In the genomic region with DNA sequence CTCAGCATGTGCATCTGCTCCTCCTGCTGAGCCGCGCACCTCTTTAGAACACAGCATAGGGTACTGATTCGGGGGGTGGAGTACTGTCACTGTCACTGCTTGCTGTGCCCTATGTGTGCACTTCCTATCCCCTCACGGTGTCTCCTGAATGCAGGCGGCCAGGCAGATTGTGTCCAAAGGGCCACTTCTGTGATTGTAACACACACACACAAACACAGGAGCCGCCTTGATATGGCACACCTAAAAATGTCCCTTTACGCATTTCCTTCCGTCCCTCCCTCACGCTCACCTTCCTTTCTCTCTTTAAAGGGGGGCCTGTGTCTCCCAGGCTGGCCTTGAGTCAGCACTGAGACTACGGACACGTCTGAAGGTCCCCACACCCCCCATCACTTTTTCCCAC, we compare ENCODE assay signal across 24 mouse cellular contexts.
DNase-seq lines count a peak whose midpoint lies in the region; ATAC-seq and TF ChIP-seq lines count a peak whose summit lies in the region.
"Had no signal": no experiment of that assay in that cellular context is flagged by ENCODE, and none has a peak within 500 bp of the region (broad histone marks: within the 10 kb centered on the region; RNA-seq: fewer than 3 reads in every experiment).

No protein-coding gene starts in this region.

- no peaks in the 10 kb centered on the region for H3K27me3 ChIP-seq in hindbrain, embryonic 13.5 days
- H3K27me3 ChIP-seq in hindbrain, embryonic 11.5 days (ENCODE audit: control insufficient read depth, insufficient read depth, low read length): no peaks in the 10 kb centered on the region
- H3K27me3 ChIP-seq in midbrain, embryonic 16.5 days (ENCODE audit: control insufficient read depth, insufficient read depth, low read depth, low read length): no peaks in the 10 kb centered on the region
- H3K27me3 ChIP-seq in midbrain, embryonic 13.5 days: no peaks in the 10 kb centered on the region
- no peaks in the 10 kb centered on the region for H3K27me3 ChIP-seq in stomach, embryonic 16.5 days (ENCODE audit: control insufficient read depth, insufficient read depth, low read length)
- H3K27me3 ChIP-seq: CH12.LX; embryonic facial prominence, embryonic 15.5 days; limb, embryonic 12.5 days had no signal

- H3K4me3 ChIP-seq in hindbrain, embryonic 13.5 days: no peak overlapping the region
- H3K4me3 ChIP-seq in hindbrain, embryonic 11.5 days (ENCODE audit: low read depth, low read length): no peak overlapping the region
- no peak overlapping the region for H3K4me3 ChIP-seq in midbrain, embryonic 16.5 days (ENCODE audit: low read depth, low read length)
- H3K4me3 ChIP-seq in midbrain, embryonic 13.5 days (replicated peaks): no peak overlapping the region
- H3K4me3 ChIP-seq in ES-E14 (ENCODE audit: insufficient read depth in 1 of 2, low read depth in 1 of 2, low read length in 2 of 2, poor library complexity in 1 of 2, severe bottlenecking in 1 of 2): peak overlapping the region; percentile 26 to 33; a peak in 3 of 4 replicates
- H3K4me3 ChIP-seq in stomach, embryonic 16.5 days (replicated peaks; ENCODE audit: low read length): no peak overlapping the region
- H3K4me3 ChIP-seq: embryonic facial prominence, embryonic 15.5 days; hindbrain, embryonic 10.5 days; limb, embryonic 12.5 days had no signal

- H3K36me3 ChIP-seq in hindbrain, embryonic 13.5 days: no peaks in the 10 kb centered on the region
- H3K36me3 ChIP-seq in hindbrain, embryonic 11.5 days (ENCODE audit: control insufficient read depth, insufficient read depth, low read length): no peaks in the 10 kb centered on the region
- H3K36me3 ChIP-seq in midbrain, embryonic 16.5 days (ENCODE audit: control insufficient read depth, insufficient read depth, low read length): no peaks in the 10 kb centered on the region
- no peaks in the 10 kb centered on the region for H3K36me3 ChIP-seq in midbrain, embryonic 13.5 days
- H3K36me3 ChIP-seq in ES-E14 (ENCODE audit: control insufficient read depth, insufficient read depth, low read length, poor library complexity, severe bottlenecking): no peaks in the 10 kb centered on the region
- H3K36me3 ChIP-seq in stomach, embryonic 16.5 days (ENCODE audit: control insufficient read depth, insufficient read depth, low read length): no peaks in the 10 kb centered on the region
- H3K36me3 ChIP-seq: embryonic facial prominence, embryonic 15.5 days; hindbrain, embryonic 10.5 days; limb, embryonic 12.5 days had no signal

- in situ Hi-C loops in ES-E14 (cut with MboI; ENCODE audit: low sequenced_read_pairs in 2 of 2, unreplicated experiment in 2 of 2): no loop called here

- H3K4me1 ChIP-seq in hindbrain, embryonic 13.5 days (replicated peaks): peaks cover 30% of the 10 kb centered on the region
- H3K4me1 ChIP-seq in hindbrain, embryonic 11.5 days (replicated peaks; ENCODE audit: control insufficient read depth, insufficient read depth, low read length): no peaks in the 10 kb centered on the region
- peaks cover 21% of the 10 kb centered on the region; the same call in 1 of the 2 replicates for H3K4me1 ChIP-seq in midbrain, embryonic 16.5 days (ENCODE audit: control insufficient read depth, insufficient read depth, low read length)
- peaks cover 21% of the 10 kb centered on the region for H3K4me1 ChIP-seq in midbrain, embryonic 13.5 days (replicated peaks)
- peaks cover 0 to 4% of the 10 kb centered on the region in 2 experiments; a peak in 1 of 4 replicates for H3K4me1 ChIP-seq in ES-E14 (ENCODE audit: control insufficient read depth in 2 of 2, insufficient read depth in 2 of 2, low read length in 2 of 2, poor library complexity in 1 of 2)
- peaks cover 28% of the 10 kb centered on the region for H3K4me1 ChIP-seq in stomach, embryonic 16.5 days (ENCODE audit: control insufficient read depth, insufficient read depth, low read length)
- H3K4me1 ChIP-seq: embryonic facial prominence, embryonic 15.5 days; limb, embryonic 12.5 days had no signal

- H3K9me3 ChIP-seq in hindbrain, embryonic 13.5 days: no peaks in the 10 kb centered on the region
- no peaks in the 10 kb centered on the region for H3K9me3 ChIP-seq in hindbrain, embryonic 11.5 days (ENCODE audit: control insufficient read depth, low read length)
- H3K9me3 ChIP-seq in midbrain, embryonic 16.5 days (replicated peaks; ENCODE audit: control insufficient read depth, low read length, poor library complexity, severe bottlenecking): no peaks in the 10 kb centered on the region
- no peaks in the 10 kb centered on the region for H3K9me3 ChIP-seq in midbrain, embryonic 13.5 days
- H3K9me3 ChIP-seq in ES-E14 (ENCODE audit: control insufficient read depth, insufficient read depth, low read depth, low read length): no peaks in the 10 kb centered on the region
- H3K9me3 ChIP-seq in stomach, embryonic 16.5 days (replicated peaks; ENCODE audit: control insufficient read depth, low read length): no peaks in the 10 kb centered on the region
- H3K9me3 ChIP-seq: embryonic facial prominence, embryonic 15.5 days; hindbrain, embryonic 10.5 days; limb, embryonic 12.5 days had no signal

- no peak overlapping the region for H3K27ac ChIP-seq in hindbrain, embryonic 13.5 days
- no peak overlapping the region for H3K27ac ChIP-seq in hindbrain, embryonic 11.5 days (ENCODE audit: low read depth, low read length)
- no peak overlapping the region for H3K27ac ChIP-seq in midbrain, embryonic 16.5 days (ENCODE audit: low read length)
- no peak overlapping the region for H3K27ac ChIP-seq in midbrain, embryonic 13.5 days
- no peak overlapping the region for H3K27ac ChIP-seq in ES-E14 (ENCODE audit: insufficient read depth, low read depth, low read length, poor library complexity, severe bottlenecking)
- H3K27ac ChIP-seq in stomach, embryonic 16.5 days (ENCODE audit: low read length): no peak overlapping the region
- H3K27ac ChIP-seq: embryonic facial prominence, embryonic 15.5 days; hindbrain, embryonic 10.5 days; limb, embryonic 12.5 days had no signal

- ATAC-seq in hindbrain, embryonic 13.5 days (ENCODE audit: low FRiP score): peak; percentile 41; the same call in 1 of the 2 replicates
- no peak for ATAC-seq in hindbrain, embryonic 11.5 days (ENCODE audit: low FRiP score)
- ATAC-seq in midbrain, embryonic 16.5 days: peak; percentile 40; the same call in 1 of the 2 replicates
- ATAC-seq in midbrain, embryonic 13.5 days: no peak
- ATAC-seq in stomach, embryonic 16.5 days (ENCODE audit: insufficient read depth, low FRiP score): no peak
- ATAC-seq: forebrain, embryonic 16.5 days; inflammation-experienced regulatory T-cells, adult 6 months had no signal

- H3K9ac ChIP-seq in hindbrain, embryonic 13.5 days: 0 out of 2 replicates have a peak overlapping the region, but pooled peaks have one; percentile 35
- H3K9ac ChIP-seq in hindbrain, embryonic 11.5 days (ENCODE audit: low read depth, low read length): no peak overlapping the region
- H3K9ac ChIP-seq in midbrain, embryonic 16.5 days (ENCODE audit: low read depth, low read length): no peak overlapping the region
- no peak overlapping the region for H3K9ac ChIP-seq in midbrain, embryonic 13.5 days (replicated peaks)
- no peak overlapping the region for H3K9ac ChIP-seq in ES-E14 (ENCODE audit: insufficient read depth, low read depth, low read length, poor library complexity, severe bottlenecking)
- peak overlapping the region; percentile 21; the same call in 1 of the 2 replicates for H3K9ac ChIP-seq in stomach, embryonic 16.5 days (ENCODE audit: low read length)
- H3K9ac ChIP-seq: embryonic facial prominence, embryonic 15.5 days; limb, embryonic 12.5 days had no signal

- no peak overlapping the region for H3K4me2 ChIP-seq in hindbrain, embryonic 13.5 days
- H3K4me2 ChIP-seq in hindbrain, embryonic 11.5 days (replicated peaks; ENCODE audit: low read depth, low read length): no peak overlapping the region
- H3K4me2 ChIP-seq in midbrain, embryonic 16.5 days (ENCODE audit: low read length): no peak overlapping the region
- H3K4me2 ChIP-seq in midbrain, embryonic 13.5 days (replicated peaks): no peak overlapping the region
- H3K4me2 ChIP-seq in stomach, embryonic 16.5 days (ENCODE audit: low read depth, low read length): no peak overlapping the region
- H3K4me2 ChIP-seq: embryonic facial prominence, embryonic 15.5 days; limb, embryonic 12.5 days had no signal

- 87% methylated on average over 11 of the region's 11 CpGs for WGBS in hindbrain, embryonic 13.5 days
- 85% methylated on average over 11 of the region's 11 CpGs for WGBS in hindbrain, embryonic 11.5 days
- 83% methylated on average over 11 of the region's 11 CpGs for WGBS in midbrain, embryonic 16.5 days
- WGBS in midbrain, embryonic 13.5 days: 89% methylated on average over 11 of the region's 11 CpGs
- WGBS in stomach, embryonic 16.5 days: 75% methylated on average over 11 of the region's 11 CpGs

- no peak for DNase-seq in hindbrain, embryonic 11.5 days (ENCODE audit: low spot score)
- DNase-seq in ES-E14 (ENCODE audit: low read depth, low spot score): no peak
- DNase-seq in lung, postnatal 4 days: no peak
- no peak for DNase-seq in right cerebral cortex, adult 18-20 months
- DNase-seq: adrenal gland, postnatal 14 days; cerebellum, adult 8-10 months; cerebellum, postnatal 36 days; kidney, adult 18-20 months; kidney, postnatal 4 days; lung, adult 2 months; lung, postnatal 14 days; right cerebral cortex, postnatal 14 days; thymus, adult 2 months; thymus, postnatal 4 days had no signal

TF ChIP-seq in ES-E14, 5 proteins besides CTCF, POLR2A, EP300 and RAD21:
- TF ChIP-seq MAFK (IDR thresholded peaks at IDR 0.05; ENCODE audit: insufficient read depth, low read depth, low read length): no peak
- no peak for TF ChIP-seq ZC3H11A (IDR thresholded peaks at IDR 0.05; ENCODE audit: borderline replicate concordance, low read depth, low read length)
- no peak for TF ChIP-seq HCFC1 (IDR thresholded peaks at IDR 0.05; ENCODE audit: borderline replicate concordance, insufficient read depth, low read length)
- no peak for TF ChIP-seq ZNF384 (IDR thresholded peaks at IDR 0.05; ENCODE audit: low read depth, low read length)
- no peak for TF ChIP-seq CHD2 (IDR thresholded peaks at IDR 0.05; ENCODE audit: low read depth, low read length)

Comparison
In these comparisons a context has a peak if more than half of its experiments do, and no peak if none do; other contexts are left out.
1. ATAC-seq: peak in hindbrain, embryonic 13.5 days (single experiment) and midbrain, embryonic 16.5 days (single experiment); none in hindbrain, embryonic 11.5 days (single experiment), midbrain, embryonic 13.5 days (single experiment) and stomach, embryonic 16.5 days (single experiment).
2. H3K9ac ChIP-seq: peak in hindbrain, embryonic 13.5 days (single experiment) and stomach, embryonic 16.5 days (single experiment); none in hindbrain, embryonic 11.5 days (single experiment), midbrain, embryonic 16.5 days (single experiment), midbrain, embryonic 13.5 days (single experiment) and ES-E14 (single experiment).
3. H3K4me3 ChIP-seq: peak in ES-E14 (2 of 2); none in hindbrain, embryonic 13.5 days (single experiment), hindbrain, embryonic 11.5 days (single experiment), midbrain, embryonic 16.5 days (single experiment), midbrain, embryonic 13.5 days (single experiment) and stomach, embryonic 16.5 days (single experiment).